Mouse (Mus musculus) stomach, embryonic 14.5 days (tissue): Measurements from ENCODE around the gene Osm. TPM values are rescaled to one million over a fixed set of nuclear protein-coding genes. Genes with fewer than 3 reads are reported as not detected.

Source experiments
- ATAC-seq: fragments of 200-750 bp; cut with Nextera tagmentation; 2 replicates; pipeline ENCODE4 v1.8.0; 2017; ENCODE audit warnings: low read depth, moderate TSS enrichment; ENCODE audit not compliant: insufficient number of reproducible peaks, insufficient read depth, low FRiP score
- H3K27ac ChIP-seq: fragments of 300-500 bp; sonication (generic); 2 replicates; pipeline ENCODE4 v1.5.1; 2014; ENCODE audit warnings: mild to moderate bottlenecking, low read length, moderate library complexity, mixed read lengths
- H3K27me3 ChIP-seq: fragments of 300-500 bp; sonication (generic); 2 replicates; pipeline ENCODE4 v1.6.1; 2014; ENCODE audit warnings: low read length, control low read depth, mixed read lengths; ENCODE audit not compliant: control insufficient read depth, insufficient read depth
- H3K36me3 ChIP-seq: fragments of 300-500 bp; sonication (generic); 2 replicates; pipeline ENCODE4 v1.6.1; 2014; ENCODE audit warnings: mild to moderate bottlenecking, control low read depth, low read length, moderate library complexity, mixed read lengths; ENCODE audit not compliant: control insufficient read depth, insufficient read depth
- H3K4me1 ChIP-seq: fragments of 300-500 bp; sonication (generic); 2 replicates; pipeline ENCODE4 v1.6.1; 2014; ENCODE audit warnings: low read length, control low read depth, mixed read lengths; ENCODE audit not compliant: control insufficient read depth, insufficient read depth
- H3K4me2 ChIP-seq: fragments of 300-500 bp; sonication (generic); replicated peaks from 2 replicates; pipeline ENCODE4 v1.6.1; 2014; ENCODE audit warnings: low read depth, low read length, control low read depth
- H3K4me3 ChIP-seq: fragments of 300-500 bp; sonication (generic); 2 replicates; pipeline ENCODE4 v1.5.1; 2014; ENCODE audit warnings: low read depth, low read length, control low read depth
- H3K9ac ChIP-seq: fragments of 300-500 bp; sonication (generic); replicated peaks from 2 replicates; pipeline ENCODE4 v1.6.1; 2014; ENCODE audit warnings: low read depth, mild to moderate bottlenecking, control low read depth, low read length, moderate library complexity, mixed read lengths
- H3K9me3 ChIP-seq: fragments of 300-500 bp; sonication (generic); 2 replicates; pipeline ENCODE4 v1.6.1; 2016; ENCODE audit warnings: low read depth, low read length, control low read depth; ENCODE audit not compliant: control insufficient read depth
- WGBS: fragments of 180-500 bp; shearing (Covaris S2); extraction: QIAGEN DNeasy Blood & Tissue Kit; methylation state at CpG from one replicate; pipeline ENCODE4 v1.1.7; 2014; 5-methylcytosine and 5-hydroxymethylcytosine counted together
- polyA plus RNA-seq: library from polyadenylated mRNA; unstranded; fragments of >200 nt; fragmentation: Nextera tagmentation; extraction: Ambion mirVana; gene quantifications from 2 replicates; pipeline ENCODE4 v1.2.1, GENCODE M21; 2014

The Osm gene
- polyA plus RNA-seq, 1 experiment from 2014 or later = not detected

DNA sequence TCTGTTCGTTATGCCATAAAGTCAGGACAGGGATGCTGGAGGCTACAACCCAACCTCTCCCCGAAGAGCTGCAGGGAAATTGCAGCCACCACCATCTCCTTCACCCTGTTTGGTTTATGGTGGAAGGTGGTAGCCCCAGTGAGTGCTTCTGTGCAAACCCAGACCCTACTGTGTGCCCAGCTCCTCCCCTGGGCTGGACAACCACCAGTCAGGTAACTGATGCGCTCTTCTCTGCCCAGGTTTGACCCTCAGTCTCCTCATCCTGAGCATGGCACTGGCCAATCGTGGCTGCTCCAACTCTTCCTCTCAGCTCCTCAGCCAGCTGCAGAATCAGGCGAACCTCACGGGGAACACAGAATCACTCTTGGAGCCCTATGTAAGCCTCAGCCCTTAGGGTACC is 1.9 kb downstream of the Osm start:
- WGBS = 91% methylated on average over 6 of the region's 6 CpGs

DNA sequence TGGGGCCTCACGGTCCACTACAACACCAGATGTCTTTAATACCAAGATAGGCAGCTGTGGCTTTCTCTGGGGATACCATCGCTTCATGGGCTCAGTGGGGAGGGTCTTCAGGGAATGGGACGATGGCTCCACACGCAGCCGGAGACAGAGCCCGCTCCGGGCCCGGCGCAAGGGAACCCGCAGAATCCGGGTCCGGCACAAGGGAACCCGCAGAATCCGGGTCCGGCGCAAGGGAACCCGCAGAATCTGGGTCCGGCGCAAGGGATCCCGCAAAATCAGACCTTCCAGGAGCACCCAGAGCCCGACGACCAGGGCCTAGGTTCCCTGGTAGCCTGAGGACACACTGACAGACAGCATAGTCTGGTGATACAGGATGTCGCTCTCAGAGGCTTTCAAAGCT is 3.5 kb downstream of the Osm start:
- Histone ChIP-seq H3K9ac (no peak overlapping the region), H3K4me2 (no peak overlapping the region), H3K4me1 (no peaks in the 10 kb centered on the region), H3K27me3 (no peaks in the 10 kb centered on the region), H3K27ac (no peak overlapping the region), H3K36me3 (no peaks in the 10 kb centered on the region), H3K9me3 (no peaks in the 10 kb centered on the region), H3K4me3 (no peak overlapping the region)
- ATAC-seq = no peak
- WGBS = 92% methylated on average over 23 of the region's 23 CpGs

More for the DNA sequence above, 1.9 kb downstream of the Osm start:
- Histone ChIP-seq H3K27ac (no peak overlapping the region), H3K4me2 (no peak overlapping the region), H3K27me3 (no peaks in the 10 kb centered on the region), H3K9ac (no peak overlapping the region), H3K4me1 (no peaks in the 10 kb centered on the region), H3K9me3 (no peaks in the 10 kb centered on the region), H3K4me3 (no peak overlapping the region), H3K36me3 (no peaks in the 10 kb centered on the region)
- ATAC-seq = no peak

DNA sequence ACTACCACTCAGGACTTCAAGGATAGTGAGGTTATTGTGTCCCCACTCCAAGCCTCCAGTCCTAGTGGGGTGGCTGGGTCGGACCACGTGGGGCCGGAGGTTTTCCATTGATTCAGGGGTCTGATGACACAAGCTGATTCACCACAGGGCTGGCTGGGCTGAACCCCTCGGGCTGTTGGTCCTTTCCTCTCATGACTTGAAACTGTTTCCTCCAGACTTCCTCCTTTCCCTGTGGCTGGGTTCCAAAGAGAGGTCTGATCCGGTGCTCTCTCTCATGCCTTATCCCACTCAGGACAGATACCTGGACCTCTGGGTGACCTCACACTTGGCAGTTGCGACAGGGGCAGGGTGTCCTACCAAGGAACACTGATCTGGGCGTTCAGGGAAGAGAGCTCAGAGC is 3.9 kb downstream of the Osm start:
- Histone ChIP-seq H3K27me3 (no peaks in the 10 kb centered on the region), H3K36me3 (no peaks in the 10 kb centered on the region), H3K4me1 (no peaks in the 10 kb centered on the region), H3K4me3 (no peak overlapping the region), H3K4me2 (no peak overlapping the region), H3K9ac (no peak overlapping the region), H3K27ac (no peak overlapping the region), H3K9me3 (no peaks in the 10 kb centered on the region)
- ATAC-seq = no peak
- 67% methylated on average over 7 of the region's 7 CpGs for WGBS

DNA sequence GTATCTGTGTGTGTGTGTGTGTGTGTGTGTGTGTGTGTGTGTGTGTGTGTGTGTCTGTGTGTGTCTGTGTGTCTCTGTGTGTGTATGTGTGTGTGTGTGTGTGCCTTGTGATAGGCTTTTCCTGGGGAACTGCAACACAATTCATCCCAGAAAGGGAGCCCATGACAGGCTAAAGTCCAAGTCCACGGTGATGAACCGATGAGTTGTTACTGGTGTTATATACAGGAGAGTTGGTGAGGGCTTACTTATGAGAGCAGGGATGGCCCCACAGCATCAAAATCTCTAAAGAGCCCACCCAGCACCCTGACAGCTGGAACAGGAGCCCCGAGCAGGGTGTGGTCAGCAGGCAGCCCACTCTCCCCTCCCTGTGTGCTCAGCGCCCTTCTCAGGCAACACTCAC is 5.0 kb downstream of the Osm start:
- WGBS = 65% methylated on average over 4 of the region's 4 CpGs

DNA sequence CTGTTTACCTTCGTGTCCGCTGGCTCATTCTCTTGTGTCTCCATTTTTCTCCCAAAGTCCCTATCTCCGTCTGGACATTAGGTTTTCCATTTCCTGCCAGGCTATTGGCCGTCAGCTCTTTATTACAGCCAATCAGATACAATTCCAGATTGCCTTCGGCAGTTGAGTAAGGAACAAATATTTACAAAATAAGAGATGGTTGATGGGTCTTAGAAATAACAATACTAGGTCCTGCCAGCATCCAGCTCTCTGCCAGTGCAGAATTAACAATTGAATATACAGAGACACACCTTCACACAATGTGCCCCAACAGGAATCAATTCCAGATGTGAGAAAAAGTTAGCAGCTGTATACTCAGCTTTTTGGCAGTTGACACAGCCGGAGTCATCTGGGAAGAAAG is 9.9 kb downstream of the Osm start:
- 50% methylated on average over 6 of the region's 6 CpGs for WGBS
- ATAC-seq = no peak
- no peaks in the 10 kb centered on the region for H3K4me1 ChIP-seq
- H3K27me3 ChIP-seq = no peaks in the 10 kb centered on the region
- no peak overlapping the region for H3K27ac ChIP-seq
- no peaks in the 10 kb centered on the region for H3K36me3 ChIP-seq
- no peaks in the 10 kb centered on the region for H3K9me3 ChIP-seq
- no peak overlapping the region for H3K4me2 ChIP-seq
- no peak overlapping the region for H3K4me3 ChIP-seq
- no peak overlapping the region for H3K9ac ChIP-seq

More for the DNA sequence above, 5.0 kb downstream of the Osm start:
- no peak overlapping the region for H3K4me3 ChIP-seq
- ATAC-seq = no peak
- H3K4me2 ChIP-seq = no peak overlapping the region
- no peaks in the 10 kb centered on the region for H3K4me1 ChIP-seq
- no peak overlapping the region for H3K27ac ChIP-seq
- H3K9me3 ChIP-seq = no peaks in the 10 kb centered on the region
- H3K36me3 ChIP-seq = no peaks in the 10 kb centered on the region
- H3K27me3 ChIP-seq = no peaks in the 10 kb centered on the region
- H3K9ac ChIP-seq = no peak overlapping the region

DNA sequence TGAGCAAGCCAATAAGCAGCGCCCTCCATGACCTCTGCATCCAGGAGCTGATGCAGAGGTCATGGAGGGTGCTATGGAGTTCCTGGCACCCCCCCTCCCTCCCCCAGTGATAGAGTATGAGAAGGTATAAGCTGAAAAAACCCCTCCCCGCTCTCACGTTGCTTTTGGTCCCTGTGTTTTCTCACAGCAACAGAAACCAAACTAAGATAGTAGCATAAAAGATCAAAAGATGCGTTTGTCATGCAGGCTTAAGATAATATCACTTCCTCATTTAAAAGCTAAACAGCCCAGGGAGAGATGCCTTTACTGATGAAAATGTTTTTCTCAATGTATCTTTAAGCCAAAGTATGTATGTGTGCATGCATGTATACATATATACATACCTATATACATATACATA is 10.4 kb downstream of the Osm start:
- ATAC-seq = no peak
- Histone ChIP-seq H3K4me1 (no peaks in the 10 kb centered on the region), H3K4me3 (no peak overlapping the region), H3K9ac (no peak overlapping the region), H3K36me3 (no peaks in the 10 kb centered on the region), H3K4me2 (no peak overlapping the region), H3K27ac (no peak overlapping the region), H3K9me3 (no peaks in the 10 kb centered on the region), H3K27me3 (no peaks in the 10 kb centered on the region)
- WGBS = 67% methylated on average over 4 of the region's 4 CpGs

DNA sequence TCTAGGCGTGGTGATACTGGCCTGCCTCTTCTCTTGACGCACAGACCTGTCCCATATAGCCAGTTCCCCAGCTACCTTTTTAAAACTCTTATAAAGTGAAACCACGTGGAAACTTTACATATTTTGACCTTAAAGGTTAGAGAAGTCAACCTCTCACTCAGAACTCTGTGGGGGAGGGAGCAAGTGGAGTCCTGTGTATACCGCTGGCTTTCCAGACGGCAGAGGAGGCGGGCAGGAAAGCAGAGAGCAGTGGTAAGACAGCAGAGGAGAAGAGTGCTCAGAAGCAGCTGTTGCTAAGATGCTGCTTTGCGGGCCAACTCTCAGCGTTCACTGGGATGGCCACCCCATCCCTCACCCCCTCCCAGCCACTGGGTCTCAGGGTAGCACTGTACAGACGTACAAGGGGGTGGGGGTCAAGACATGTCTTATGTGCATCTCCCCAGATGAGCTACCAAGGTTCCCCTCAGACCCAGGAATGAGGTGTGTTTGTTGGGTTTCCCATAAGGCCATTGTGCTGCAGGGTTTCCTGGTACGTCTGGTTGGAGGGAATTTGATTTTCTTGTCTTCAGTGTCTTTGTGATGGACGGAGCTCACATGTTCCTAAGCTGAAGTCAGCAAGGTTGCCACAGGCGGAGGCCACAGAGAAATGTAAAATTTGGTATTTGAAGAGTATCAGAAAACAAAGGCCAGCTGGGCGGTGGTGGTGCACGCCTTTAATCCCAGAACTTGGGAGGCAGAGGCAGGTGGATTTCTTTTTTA is 11.2 kb downstream of the Osm start:
- Histone ChIP-seq H3K4me2 (no peak overlapping the region), H3K4me3 (no peak overlapping the region), H3K36me3 (no peaks in the 10 kb centered on the region), H3K27ac (no peak overlapping the region), H3K9me3 (no peaks in the 10 kb centered on the region), H3K27me3 (no peaks in the 10 kb centered on the region), H3K4me1 (no peaks in the 10 kb centered on the region), H3K9ac (no peak overlapping the region)
- no peak for ATAC-seq
- 76% methylated on average over 14 of the region's 14 CpGs for WGBS

DNA sequence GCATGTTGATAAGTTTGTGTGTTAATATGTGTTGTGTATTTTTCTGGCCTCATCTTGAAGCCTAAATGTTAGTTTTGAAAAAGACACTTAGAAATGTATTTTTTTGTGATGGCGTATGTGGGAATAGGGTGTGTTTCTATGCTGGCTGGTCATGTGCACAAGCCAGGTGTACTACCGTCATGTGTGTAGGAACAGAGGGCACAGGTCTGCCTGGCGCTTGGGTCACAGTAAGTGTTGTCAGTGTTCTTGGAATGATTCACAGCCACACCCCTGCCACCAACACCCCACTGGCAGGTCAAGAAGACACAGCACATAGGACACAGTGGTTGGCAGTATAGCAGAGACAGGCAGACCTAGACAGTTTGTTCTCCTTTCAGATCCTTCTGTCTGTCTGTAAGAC is 12.9 kb downstream of the Osm start:
- Histone ChIP-seq H3K36me3 (no peaks in the 10 kb centered on the region), H3K4me1 (no peaks in the 10 kb centered on the region), H3K4me3 (no peak overlapping the region), H3K27me3 (no peaks in the 10 kb centered on the region), H3K27ac (no peak overlapping the region), H3K4me2 (no peak overlapping the region), H3K9me3 (no peaks in the 10 kb centered on the region), H3K9ac (no peak overlapping the region)
- 97% methylated on average over 3 of the region's 3 CpGs for WGBS
- ATAC-seq = no peak

DNA sequence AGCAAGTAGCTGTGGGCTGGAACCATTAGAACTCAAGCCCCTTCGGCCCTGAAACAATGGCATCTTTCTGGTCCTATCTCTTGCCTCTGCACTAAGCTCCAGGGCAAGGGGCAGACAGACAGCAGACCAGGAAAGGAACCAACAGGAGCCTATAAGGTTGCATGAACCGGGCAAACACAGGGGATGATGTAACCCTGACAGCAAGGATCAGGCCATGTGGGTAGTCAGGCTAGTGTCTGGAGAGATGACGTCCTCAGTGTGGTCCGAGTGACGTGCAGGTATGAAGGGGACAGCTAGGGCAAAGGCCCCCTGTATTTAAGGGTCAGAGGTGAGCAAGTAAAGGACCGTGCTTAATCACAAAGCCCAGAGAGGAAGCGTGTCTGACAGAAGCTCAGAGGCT is 14.1 kb downstream of the Osm start:
- WGBS = 73% methylated on average over 7 of the region's 7 CpGs
- H3K4me2 ChIP-seq = no peak overlapping the region
- no peaks in the 10 kb centered on the region for H3K4me1 ChIP-seq
- H3K36me3 ChIP-seq = no peaks in the 10 kb centered on the region
- ATAC-seq = no peak
- H3K9ac ChIP-seq = no peak overlapping the region
- H3K9me3 ChIP-seq = no peaks in the 10 kb centered on the region
- H3K27me3 ChIP-seq = no peaks in the 10 kb centered on the region
- no peak overlapping the region for H3K4me3 ChIP-seq
- H3K27ac ChIP-seq = no peak overlapping the region
